Mouse (Mus musculus) liver, embryonic 16.5 days (tissue): ENCODE measurements around the gene Vps4b. TPM values are rescaled to one million over a fixed set of nuclear protein-coding genes. Genes with fewer than 3 reads are reported as not detected.
"Not testable (repeated sequence)": the region's sequence is repeated elsewhere in the genome, so short reads cannot be mapped to it uniquely, and the experiment has no call there.

Experiments
- ATAC-seq: fragments of 200-750 bp; cut with Nextera tagmentation; 2 replicates; pipeline ENCODE4 v1.8.0; 2017; ENCODE audit warnings: low read depth, mild to moderate bottlenecking, moderate number of reproducible peaks, moderate library complexity
- H3K27ac ChIP-seq: fragments of 300-500 bp; sonication (generic); 2 replicates; pipeline ENCODE4 v1.5.1; 2014; ENCODE audit warnings: mild to moderate bottlenecking, low read length
- H3K27me3 ChIP-seq: fragments of 300-500 bp; sonication (generic); 2 replicates; pipeline ENCODE4 v1.6.1; 2014; ENCODE audit warnings: low read depth, low read length, mixed read lengths; ENCODE audit not compliant: control insufficient read depth, insufficient read depth
- H3K36me3 ChIP-seq: fragments of 300-500 bp; sonication (generic); 2 replicates; pipeline ENCODE4 v1.6.1; 2014; ENCODE audit warnings: mild to moderate bottlenecking; ENCODE audit not compliant: control insufficient read depth, insufficient read depth
- H3K4me1 ChIP-seq: fragments of 300-500 bp; sonication (generic); 2 replicates; pipeline ENCODE4 v1.6.1; 2014; ENCODE audit warnings: low read depth, low read length, mixed read lengths; ENCODE audit not compliant: control insufficient read depth
- H3K4me2 ChIP-seq: fragments of 300-500 bp; sonication (generic); 2 replicates; pipeline ENCODE4 v1.6.1; 2014; ENCODE audit warnings: low read depth, low read length, mixed read lengths
- H3K4me3 ChIP-seq: fragments of 300-500 bp; sonication (generic); 2 replicates; pipeline ENCODE4 v1.5.1; 2014; ENCODE audit warnings: low read depth, mild to moderate bottlenecking, low read length
- H3K9ac ChIP-seq: fragments of 300-500 bp; sonication (generic); 2 replicates; pipeline ENCODE4 v1.6.1; 2014; ENCODE audit warnings: low read depth, low read length
- H3K9me3 ChIP-seq: fragments of 300-500 bp; sonication (generic); replicated peaks from 2 replicates; pipeline ENCODE4 v1.6.1; 2016; ENCODE audit warnings: low read length; ENCODE audit not compliant: control insufficient read depth
- WGBS: fragments of 180-500 bp; shearing (Covaris S2); extraction: QIAGEN DNeasy Blood & Tissue Kit; methylation state at CpG from one replicate; pipeline ENCODE4 v1.1.7; 2014; ENCODE audit not compliant: insufficient replicate concordance; 5-methylcytosine and 5-hydroxymethylcytosine counted together
- polyA plus RNA-seq: library from polyadenylated mRNA; unstranded; fragments of >200 nt; fragmentation: Nextera tagmentation; extraction: Ambion mirVana; gene quantifications from 2 replicates; pipeline ENCODE4 v1.2.1, GENCODE M21; 2015

Gene Vps4b
- polyA plus RNA-seq, 1 experiment from 2014 or later = 22.6 TPM

- Histone ChIP-seq H3K4me3 (no peak overlapping the region), H3K9ac (no peak overlapping the region), H3K4me2 (no peak overlapping the region), H3K27ac (no peak overlapping the region), H3K36me3 (no peaks in the 10 kb centered on the region), H3K27me3 (no peaks in the 10 kb centered on the region), H3K4me1 (no peaks in the 10 kb centered on the region), H3K9me3 (no peaks in the 10 kb centered on the region)
- WGBS = 82% methylated on average over 5 of the region's 5 CpGs
- no peak for ATAC-seq
These were observed 56.7 kb downstream of the Vps4b start for GRCm38 (mm10) chr1:106739810-106740209.

DNA sequence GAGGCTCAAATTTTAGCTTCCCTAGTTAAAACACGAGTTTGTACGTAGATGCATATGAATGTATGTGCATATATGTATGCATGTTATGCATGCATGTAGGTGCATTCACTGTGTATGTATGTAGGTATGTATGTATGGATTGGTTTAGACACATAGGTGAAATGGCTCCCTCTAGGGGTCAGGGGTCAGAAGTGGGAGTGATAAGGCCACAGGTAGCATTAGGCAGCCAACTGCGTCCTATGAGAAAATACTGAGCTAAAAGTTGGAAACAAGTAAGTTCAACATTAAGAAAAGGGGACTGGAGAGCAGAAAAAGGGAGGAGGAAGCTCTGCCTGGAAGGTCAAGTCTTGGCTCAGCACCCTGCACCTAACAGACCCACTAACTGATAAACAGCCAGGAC lies 58.4 kb downstream of the Vps4b start:
- 69% methylated on average over 3 of the region's 3 CpGs for WGBS
- no peaks in the 10 kb centered on the region for H3K4me1 ChIP-seq
- no peak overlapping the region for H3K9ac ChIP-seq
- no peak overlapping the region for H3K4me3 ChIP-seq
- no peaks in the 10 kb centered on the region for H3K27me3 ChIP-seq
- H3K36me3 ChIP-seq = no peaks in the 10 kb centered on the region
- no peak overlapping the region for H3K27ac ChIP-seq
- H3K9me3 ChIP-seq = no peaks in the 10 kb centered on the region
- no peak for ATAC-seq
- H3K4me2 ChIP-seq = no peak overlapping the region

DNA sequence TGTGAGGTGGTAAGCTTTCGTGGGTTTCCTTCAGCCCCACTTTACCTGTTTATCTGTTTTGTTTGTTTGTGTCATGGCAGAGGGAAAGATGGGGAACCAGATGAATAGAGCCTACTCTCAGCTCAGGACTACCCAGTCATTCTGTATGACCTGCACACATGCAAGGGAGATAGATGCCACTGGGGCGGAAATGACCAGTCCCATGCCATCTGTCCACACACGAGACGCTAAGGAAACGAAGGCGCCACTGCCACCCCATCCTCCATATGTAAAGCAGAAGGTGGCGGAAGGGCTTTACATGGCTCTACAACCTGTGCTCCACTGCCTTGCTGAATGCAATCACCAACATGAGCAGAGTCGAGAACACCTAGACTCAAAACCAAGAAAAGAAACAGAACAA lies 60.3 kb downstream of the Vps4b start:
- no peak for ATAC-seq
- H3K9ac ChIP-seq = no peak overlapping the region
- H3K4me1 ChIP-seq = no peaks in the 10 kb centered on the region
- no peak overlapping the region for H3K4me3 ChIP-seq
- no peaks in the 10 kb centered on the region for H3K36me3 ChIP-seq
- H3K27ac ChIP-seq = no peak overlapping the region
- no peak overlapping the region for H3K4me2 ChIP-seq
- WGBS = 83% methylated on average over 8 of the region's 8 CpGs
- no peaks in the 10 kb centered on the region for H3K9me3 ChIP-seq
- H3K27me3 ChIP-seq = no peaks in the 10 kb centered on the region

DNA sequence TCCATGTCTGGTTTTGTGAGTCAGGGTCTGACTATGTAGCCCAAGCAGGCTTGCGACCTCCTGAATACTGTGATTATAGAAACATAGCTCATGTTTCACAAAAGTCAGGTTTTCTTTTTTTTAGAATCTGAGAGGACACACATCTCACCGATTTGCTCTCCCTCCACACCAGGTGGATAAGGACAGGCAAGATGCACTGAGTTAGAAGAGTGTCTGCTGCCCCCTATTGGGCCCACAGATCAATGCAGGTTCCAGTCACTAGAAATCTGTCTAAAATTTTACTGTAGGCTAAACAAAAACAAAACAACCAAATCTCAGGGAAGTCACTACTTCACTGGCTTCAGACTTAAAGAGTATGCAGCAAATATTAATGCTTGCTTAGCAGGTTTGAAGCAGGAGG lies 60.9 kb downstream of the Vps4b start:
- Histone ChIP-seq H3K4me2 (no peak overlapping the region), H3K4me3 (no peak overlapping the region), H3K9me3 (no peaks in the 10 kb centered on the region), H3K27ac (no peak overlapping the region), H3K4me1 (no peaks in the 10 kb centered on the region), H3K27me3 (no peaks in the 10 kb centered on the region), H3K36me3 (no peaks in the 10 kb centered on the region), H3K9ac (no peak overlapping the region)
- no peak for ATAC-seq
- WGBS = 65% methylated on average over 2 of the region's 2 CpGs

- Histone ChIP-seq H3K4me1 (no peaks in the 10 kb centered on the region), H3K4me3 (no peak overlapping the region), H3K4me2 (no peak overlapping the region), H3K36me3 (no peaks in the 10 kb centered on the region), H3K9me3 (no peaks in the 10 kb centered on the region), H3K27me3 (no peaks in the 10 kb centered on the region), H3K27ac (no peak overlapping the region), H3K9ac (no peak overlapping the region)
- ATAC-seq = no peak
- 64% methylated on average over 5 of the region's 5 CpGs for WGBS
These were observed 74.5 kb downstream of the Vps4b start for GRCm38 (mm10) chr1:106722061-106722460.

GRCm38 (mm10) chr1:106717736-106718135 lies 78.8 kb downstream of the Vps4b start:
- not testable (repeated sequence) for H3K4me3 ChIP-seq, H3K9me3 ChIP-seq
- 52% methylated on average over 7 of the region's 7 CpGs for WGBS

GRCm38 (mm10) chr1:106717071-106717601 lies 79.4 kb downstream of the Vps4b start:
- ATAC-seq = no peak
- Histone ChIP-seq H3K27me3 (peaks cover 26% of the 10 kb centered on the region), H3K9me3 (no peaks in the 10 kb centered on the region), H3K4me3 (no peak overlapping the region), H3K4me2 (no peak overlapping the region), H3K36me3 (no peaks in the 10 kb centered on the region), H3K4me1 (peaks cover 4% of the 10 kb centered on the region), H3K27ac (no peak overlapping the region), H3K9ac (no peak overlapping the region)
- 33% methylated on average over 7 of the region's 7 CpGs for WGBS

More at GRCm38 (mm10) chr1:106717736-106718135, 78.8 kb downstream of the Vps4b start:
- H3K36me3 ChIP-seq, ATAC-seq, H3K27ac ChIP-seq, H3K9ac ChIP-seq, H3K4me1 ChIP-seq, H3K4me2 ChIP-seq: not testable (repeated sequence)
- peaks cover 20% of the 10 kb centered on the region for H3K27me3 ChIP-seq

- no peak overlapping the region for H3K4me2 ChIP-seq
- ATAC-seq = no peak
- H3K9me3 ChIP-seq = no peaks in the 10 kb centered on the region
- peaks cover 4% of the 10 kb centered on the region for H3K4me1 ChIP-seq
- no peak overlapping the region for H3K27ac ChIP-seq
- H3K9ac ChIP-seq = no peak overlapping the region
- no peaks in the 10 kb centered on the region for H3K36me3 ChIP-seq
- WGBS = 79% methylated on average over 3 of the region's 3 CpGs
- no peak overlapping the region for H3K4me3 ChIP-seq
- peaks cover 33% of the 10 kb centered on the region for H3K27me3 ChIP-seq
These were observed 80.4 kb downstream of the Vps4b start for GRCm38 (mm10) chr1:106716141-106716540.

GRCm38 (mm10) chr1:106715111-106716083 lies 81.1 kb downstream of the Vps4b start:
- ATAC-seq = peak; percentile 30; the same call in 1 of the 2 replicates
- peak overlapping the region; percentile 79 for H3K4me2 ChIP-seq
- H3K36me3 ChIP-seq = no peaks in the 10 kb centered on the region

More at GRCm38 (mm10) chr1:106715111-106716083, 81.1 kb downstream of the Vps4b start:
- Histone ChIP-seq H3K4me3 (no peak overlapping the region), H3K27ac (no peak overlapping the region), H3K9ac (no peak overlapping the region), H3K4me1 (peaks cover 4% of the 10 kb centered on the region), H3K9me3 (no peaks in the 10 kb centered on the region), H3K27me3 (peaks cover 33% of the 10 kb centered on the region)
- 58% methylated on average over 13 of the region's 13 CpGs for WGBS
